Mouse (Mus musculus): ENCODE data around the gene Irf1. TPM values are rescaled to one million over a fixed set of nuclear protein-coding genes. Genes with fewer than 3 reads are reported as not detected.
"Not testable (repeated sequence)": the region's sequence is repeated elsewhere in the genome, so short reads cannot be mapped to it uniquely, and the experiment has no call there.

Irf1 gene
- polyA plus RNA-seq, 1 experiment from 2014 or later: 3.6 TPM

DNA sequence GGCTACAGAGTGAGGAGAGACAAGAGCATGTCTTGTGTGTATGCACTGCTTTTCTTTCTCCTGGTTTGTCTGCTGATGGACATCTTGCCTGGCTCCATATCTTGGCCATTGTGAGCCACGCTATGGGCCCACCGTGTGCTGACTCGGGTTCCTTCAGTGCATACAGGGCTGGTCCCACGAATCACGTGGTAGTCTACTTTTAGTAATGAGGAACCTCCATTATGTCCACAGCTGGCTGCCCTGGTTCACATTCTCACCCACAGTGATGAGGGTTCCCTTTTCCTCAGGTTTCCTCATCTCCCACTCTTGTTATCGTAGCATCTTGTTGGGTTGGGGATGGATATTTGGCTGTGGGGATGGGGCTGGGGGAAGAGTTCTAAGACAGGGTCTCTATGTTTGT is 21.2 kb upstream of the Irf1 start:
- Histone ChIP-seq H3K4me3 (no peak overlapping the region), H3K4me1 (replicated peaks) (no peaks in the 10 kb centered on the region; the same call in 1 of the 2 replicates), H3K27me3 (ENCODE audit: insufficient read depth, poor library complexity, severe bottlenecking) (no peaks in the 10 kb centered on the region), H3K27ac (no peak overlapping the region), H3K9me3 (no peaks in the 10 kb centered on the region), H3K36me3 (no peaks in the 10 kb centered on the region)
- no peak for DNase-seq (ENCODE audit: low spot score)
- WGBS: 93% methylated on average over 6 of the region's 6 CpGs

DNA sequence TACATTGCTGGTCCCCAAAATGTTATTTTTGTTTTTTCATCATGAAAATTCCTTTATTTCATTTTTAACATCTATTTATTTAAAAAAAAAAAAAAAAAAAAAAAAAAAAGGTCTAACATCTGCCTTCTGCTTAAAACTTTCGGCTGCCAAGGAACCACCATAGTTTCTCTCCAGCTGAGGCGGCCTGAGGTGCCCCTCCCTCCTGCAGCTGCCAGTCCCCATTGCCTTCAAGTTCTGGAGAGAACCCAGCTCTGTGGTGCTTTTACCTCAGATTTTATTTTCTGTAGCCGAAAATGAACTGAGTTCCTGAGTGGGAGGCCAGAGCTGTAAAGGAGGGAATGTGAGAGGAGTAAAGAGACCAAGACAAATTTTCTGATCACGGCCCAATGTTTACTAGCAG is 20.5 kb upstream of the Irf1 start:
- Histone ChIP-seq H3K27ac (no peak overlapping the region), H3K4me1 (replicated peaks) (no peaks in the 10 kb centered on the region), H3K4me3 (no peak overlapping the region), H3K27me3 (ENCODE audit: insufficient read depth, poor library complexity, severe bottlenecking) (no peaks in the 10 kb centered on the region), H3K36me3 (no peaks in the 10 kb centered on the region), H3K9me3 (no peaks in the 10 kb centered on the region)
- DNase-seq (ENCODE audit: low spot score): no peak
- 67% methylated on average over 4 of the region's 4 CpGs for WGBS

DNA sequence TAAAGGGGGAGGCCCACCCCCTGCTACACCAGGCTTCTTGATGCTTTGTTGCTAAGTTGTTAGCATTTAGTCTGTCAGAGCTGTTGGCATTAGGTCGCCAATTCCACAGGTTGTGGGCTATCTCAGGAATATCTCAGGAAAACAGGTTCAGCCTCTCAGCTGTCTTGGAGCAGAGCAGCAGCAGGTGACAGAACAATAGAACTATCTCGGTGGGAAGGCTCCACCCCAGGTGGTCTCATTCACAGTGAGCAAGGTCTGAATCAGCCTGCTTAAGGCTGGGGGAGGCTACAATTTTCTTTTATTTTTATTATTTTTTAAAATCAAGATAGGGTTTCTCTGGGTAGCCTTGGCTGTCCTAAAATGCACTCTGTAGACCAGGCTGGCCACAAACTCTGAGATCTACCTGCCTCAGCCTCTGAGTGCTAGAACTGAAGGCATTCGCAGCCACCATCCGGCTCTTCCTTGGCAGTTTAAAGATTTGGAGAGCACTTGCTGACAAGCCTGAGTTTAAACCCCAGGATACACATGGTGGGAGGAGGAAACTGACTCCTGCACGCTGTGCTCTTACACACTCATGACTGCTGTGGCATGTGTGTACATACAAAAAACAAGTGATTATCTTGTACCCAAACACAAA is 20.0 kb upstream of the Irf1 start:
- H3K9me3 ChIP-seq: no peaks in the 10 kb centered on the region
- DNase-seq (ENCODE audit: low spot score): no peak
- no peaks in the 10 kb centered on the region for H3K36me3 ChIP-seq
- no peaks in the 10 kb centered on the region for H3K4me1 ChIP-seq (replicated peaks)
- no peak overlapping the region for H3K27ac ChIP-seq
- no peak overlapping the region for H3K4me3 ChIP-seq
- WGBS: 44% methylated on average over 5 of the region's 5 CpGs
- no peaks in the 10 kb centered on the region for H3K27me3 ChIP-seq (ENCODE audit: insufficient read depth, poor library complexity, severe bottlenecking)

DNA sequence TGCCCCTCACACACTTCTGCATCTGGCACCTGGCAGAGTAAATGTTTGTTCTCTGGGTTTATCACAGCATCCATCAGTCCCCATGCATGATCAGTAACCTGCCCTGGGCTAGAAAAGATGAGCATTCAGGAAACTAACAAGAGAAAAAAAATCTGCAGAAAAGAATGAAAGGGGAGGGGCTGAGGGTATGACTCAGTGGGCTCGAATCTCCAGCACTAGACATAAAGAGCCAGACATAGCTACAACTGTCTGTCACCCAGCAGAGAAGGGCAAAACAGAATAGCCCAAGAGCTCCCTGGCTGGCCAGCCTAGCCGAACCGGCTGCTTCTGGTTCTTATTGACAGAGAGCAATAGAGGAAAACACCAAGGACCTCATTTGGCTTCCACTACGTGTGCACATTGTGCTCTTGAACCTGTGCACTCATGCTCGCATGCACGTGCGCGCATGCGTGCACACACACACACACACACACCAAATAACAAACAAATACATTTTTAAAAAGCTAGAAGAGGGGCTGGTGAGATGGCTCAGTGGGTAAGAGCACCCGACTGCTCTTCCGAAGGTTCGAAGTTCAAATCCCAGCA is 14.7 kb upstream of the Irf1 start:
- Histone ChIP-seq H3K27ac (no peak overlapping the region), H3K36me3 (no peaks in the 10 kb centered on the region), H3K4me3 (no peak overlapping the region), H3K4me1 (replicated peaks) (peaks cover 14% of the 10 kb centered on the region), H3K9me3 (no peaks in the 10 kb centered on the region), H3K27me3 (ENCODE audit: insufficient read depth, poor library complexity, severe bottlenecking) (peaks cover 20% of the 10 kb centered on the region)
- 83% methylated on average over 12 of the region's 12 CpGs for WGBS
- DNase-seq (ENCODE audit: low spot score): no peak

DNA sequence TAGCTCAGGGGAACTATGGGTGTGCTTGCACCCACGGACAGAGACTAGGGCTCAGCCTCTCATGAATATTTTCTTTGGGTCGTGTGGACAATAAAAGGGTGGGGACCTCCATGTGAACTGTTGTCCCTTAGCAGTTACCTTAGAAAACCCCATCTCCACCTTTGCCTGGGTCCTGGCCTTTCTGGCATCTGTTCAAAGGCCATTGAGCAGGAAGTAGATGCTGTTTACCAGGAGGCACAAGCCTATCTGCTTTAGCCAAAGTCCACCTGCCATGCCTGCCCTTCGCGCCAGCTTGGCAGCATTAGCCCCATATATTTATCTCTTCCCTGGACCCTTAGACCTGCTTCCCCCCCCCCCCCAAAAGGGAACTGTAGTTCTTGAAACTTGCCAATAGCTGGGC is 12.2 kb upstream of the Irf1 start:
- H3K36me3 ChIP-seq: no peaks in the 10 kb centered on the region
- H3K9me3 ChIP-seq: no peaks in the 10 kb centered on the region
- no peak overlapping the region for H3K4me3 ChIP-seq
- H3K4me1 ChIP-seq (replicated peaks): peaks cover 24% of the 10 kb centered on the region
- no peak overlapping the region for H3K27ac ChIP-seq
- 88% methylated on average over 4 of the region's 4 CpGs for WGBS
- no peak for DNase-seq (ENCODE audit: low spot score)
- H3K27me3 ChIP-seq (ENCODE audit: insufficient read depth, poor library complexity, severe bottlenecking): peaks cover 45% of the 10 kb centered on the region

DNA sequence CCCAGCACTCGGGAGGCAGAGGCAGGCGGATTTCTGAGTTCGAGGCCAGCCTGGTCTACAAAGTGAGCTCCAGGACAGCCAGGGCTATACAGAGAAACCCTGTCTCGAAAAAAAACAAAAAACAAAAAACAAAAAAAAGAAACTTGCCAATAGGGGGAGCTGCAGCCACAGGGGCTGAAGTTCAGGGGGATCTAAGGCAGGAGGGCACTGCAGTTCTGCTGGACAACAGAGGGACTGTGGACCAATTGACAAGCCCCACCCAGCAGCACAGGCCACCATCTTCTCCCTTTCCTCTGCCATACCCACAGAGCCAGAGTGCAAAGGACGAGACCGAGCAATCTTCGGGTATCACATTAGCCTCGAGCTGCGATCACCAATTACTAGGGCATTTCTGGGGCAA is 11.8 kb upstream of the Irf1 start:
- 82% methylated on average over 9 of the region's 9 CpGs for WGBS
- H3K4me3 ChIP-seq; H3K36me3 ChIP-seq; H3K27ac ChIP-seq; H3K9me3 ChIP-seq; DNase-seq (ENCODE audit: low spot score): not testable (repeated sequence)
- Histone ChIP-seq H3K4me1 (replicated peaks) (peaks cover 28% of the 10 kb centered on the region), H3K27me3 (ENCODE audit: insufficient read depth, poor library complexity, severe bottlenecking) (peaks cover 49% of the 10 kb centered on the region)

DNA sequence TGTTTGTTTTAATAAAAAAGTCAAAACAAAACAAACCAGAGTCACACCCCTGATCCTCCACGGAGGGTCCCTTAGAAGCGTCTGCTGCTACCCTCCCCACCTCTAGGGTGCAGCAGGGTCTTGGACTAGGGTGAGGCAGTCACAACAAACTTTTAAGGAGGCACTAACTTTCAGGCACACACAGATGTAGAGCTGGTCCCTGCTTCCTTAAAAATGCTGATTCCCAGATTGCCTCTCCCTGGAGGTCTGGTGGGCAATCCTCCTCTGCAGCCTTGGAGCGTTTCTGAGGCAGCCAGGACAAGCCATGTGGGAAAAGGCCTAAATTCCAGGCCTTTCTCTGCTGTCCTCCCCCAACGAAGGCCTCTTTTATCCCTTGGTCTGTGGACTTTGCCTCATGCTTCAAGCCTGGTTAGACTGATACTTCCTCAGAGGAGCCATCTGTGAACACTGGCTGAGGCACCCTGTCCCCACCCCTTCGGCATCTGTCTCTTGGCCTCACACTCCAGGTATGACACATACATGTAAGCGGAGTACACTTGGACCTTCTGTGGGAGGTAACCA is 10.9 kb upstream of the Irf1 start:
- WGBS: 44% methylated on average over 6 of the region's 6 CpGs
- Histone ChIP-seq H3K4me3 (no peak overlapping the region), H3K4me1 (replicated peaks) (peaks cover 36% of the 10 kb centered on the region), H3K9me3 (no peaks in the 10 kb centered on the region), H3K27me3 (ENCODE audit: insufficient read depth, poor library complexity, severe bottlenecking) (peaks cover 58% of the 10 kb centered on the region), H3K36me3 (no peaks in the 10 kb centered on the region), H3K27ac (no peak overlapping the region)
- DNase-seq (ENCODE audit: low spot score): no peak

DNA sequence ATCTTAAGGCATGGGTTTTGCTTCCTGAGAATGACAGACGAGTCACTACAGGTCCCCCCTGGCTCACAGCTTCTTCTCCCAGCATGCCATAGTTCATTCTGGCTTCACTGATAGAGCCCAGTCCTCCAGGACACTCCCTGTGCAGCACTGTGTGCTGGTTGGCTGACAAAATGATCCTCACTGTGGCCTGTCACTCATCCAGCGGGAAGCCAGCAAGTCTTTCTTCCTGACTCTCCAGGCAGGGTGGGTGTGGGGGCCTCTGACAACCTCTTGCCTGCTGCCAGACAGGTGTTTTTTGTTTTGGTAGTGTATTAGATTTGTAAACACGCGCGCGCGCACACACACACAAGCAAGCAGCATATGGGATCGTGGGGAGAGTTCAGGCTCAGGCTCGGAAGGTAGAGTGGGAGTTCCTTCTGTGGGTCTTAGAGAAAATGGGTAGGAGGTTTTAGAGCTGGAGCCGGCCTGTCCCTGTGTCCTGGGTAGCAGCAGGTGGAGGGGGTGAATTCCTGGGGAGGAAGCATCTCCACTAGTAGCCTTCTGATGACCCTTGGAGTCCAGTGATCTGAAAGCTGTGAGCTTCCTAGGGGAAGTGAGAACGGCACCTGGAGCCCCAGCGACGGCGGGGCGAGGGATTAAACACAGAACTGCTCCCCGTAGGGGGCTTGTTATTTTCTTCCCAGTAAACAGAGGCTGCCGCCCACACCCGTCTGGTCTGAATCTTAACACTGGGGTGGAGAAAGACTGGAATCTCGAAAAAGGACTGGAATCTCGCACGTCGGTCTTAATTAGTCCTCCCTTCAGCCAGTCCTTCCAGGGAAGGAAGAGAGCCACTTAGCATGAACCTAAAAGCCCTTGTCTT is 10.0 kb upstream of the Irf1 start:
- Histone ChIP-seq H3K9me3 (no peaks in the 10 kb centered on the region), H3K36me3 (no peaks in the 10 kb centered on the region), H3K27ac (no peak overlapping the region), H3K4me1 (replicated peaks) (peaks cover 45% of the 10 kb centered on the region), H3K27me3 (ENCODE audit: insufficient read depth, poor library complexity, severe bottlenecking) (peaks cover 67% of the 10 kb centered on the region), H3K4me3 (peak overlapping the region; percentile 25)
- WGBS: 5% methylated on average over 22 of the region's 22 CpGs
- peak; percentile 33 for DNase-seq (ENCODE audit: low spot score)

DNA sequence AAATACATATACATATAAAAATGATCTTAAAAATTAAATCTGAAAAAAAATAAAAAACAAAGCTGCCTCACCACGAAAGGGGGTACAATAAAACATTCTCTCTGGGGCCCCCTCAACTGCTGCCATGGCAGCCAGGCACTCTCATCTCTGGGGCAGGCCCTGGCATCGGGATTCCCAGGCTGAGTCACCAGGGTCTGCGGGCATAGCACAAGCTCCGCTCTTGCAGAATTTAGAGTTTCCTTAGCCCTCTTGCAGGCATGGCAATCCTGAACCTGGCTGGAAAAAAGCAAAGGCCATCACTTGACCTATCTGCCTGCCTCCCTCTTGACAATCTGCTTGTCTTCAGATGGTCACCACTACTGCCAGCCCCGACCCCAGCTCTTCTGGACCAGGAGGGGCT is 8.5 kb upstream of the Irf1 start:
- Histone ChIP-seq H3K27me3 (ENCODE audit: insufficient read depth, poor library complexity, severe bottlenecking) (peaks cover 80% of the 10 kb centered on the region), H3K4me1 (replicated peaks) (peaks cover 48% of the 10 kb centered on the region), H3K9me3 (no peaks in the 10 kb centered on the region), H3K36me3 (no peaks in the 10 kb centered on the region), H3K4me3 (no peak overlapping the region), H3K27ac (no peak overlapping the region)
- DNase-seq (ENCODE audit: low spot score): no peak
- 80% methylated on average over 5 of the region's 5 CpGs for WGBS

DNA sequence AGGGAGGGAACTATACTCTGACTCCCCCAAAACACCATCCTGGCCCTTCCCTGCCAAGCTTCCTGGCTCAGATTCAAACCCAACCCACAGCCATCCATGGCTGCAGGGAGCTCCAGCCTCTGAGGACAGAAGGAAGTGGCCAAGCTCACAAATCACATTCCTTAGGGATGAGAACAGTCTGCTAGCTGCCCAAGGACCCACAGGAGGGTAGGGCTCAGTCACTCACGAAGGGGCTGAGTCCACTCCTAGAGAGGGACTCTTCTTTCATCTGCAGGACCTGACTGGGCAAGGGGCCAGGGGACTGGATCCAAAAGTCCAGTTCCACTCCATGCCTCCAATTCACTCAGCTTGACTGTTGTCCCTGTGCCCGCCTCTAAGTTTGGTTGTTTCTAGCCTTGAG is 8.0 kb upstream of the Irf1 start:
- Histone ChIP-seq H3K27ac (no peak overlapping the region), H3K4me3 (no peak overlapping the region), H3K4me1 (replicated peaks) (peaks cover 48% of the 10 kb centered on the region), H3K36me3 (no peaks in the 10 kb centered on the region), H3K27me3 (ENCODE audit: insufficient read depth, poor library complexity, severe bottlenecking) (peaks cover 84% of the 10 kb centered on the region), H3K9me3 (no peaks in the 10 kb centered on the region)
- DNase-seq (ENCODE audit: low spot score): no peak
- 76% methylated on average over 2 of the region's 2 CpGs for WGBS

DNA sequence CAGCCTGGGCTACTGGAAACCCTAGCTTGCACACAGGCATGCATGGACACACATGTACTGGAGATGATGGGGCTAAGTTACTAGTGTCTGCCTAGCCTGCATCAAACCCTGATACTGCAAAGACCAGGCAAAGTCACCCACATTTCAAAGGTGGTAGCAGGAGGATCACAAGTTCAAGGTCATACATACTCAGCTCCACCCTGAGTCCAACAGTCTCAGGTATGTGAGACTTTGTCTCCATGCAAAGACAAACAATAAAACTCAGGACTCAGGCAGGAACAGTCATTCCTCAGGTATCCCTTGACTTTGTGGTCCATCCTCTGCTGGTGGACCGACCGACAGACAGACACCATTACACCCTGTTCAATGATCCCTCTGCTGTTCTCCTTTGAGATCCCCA is 7.4 kb upstream of the Irf1 start:
- H3K4me3 ChIP-seq: peak overlapping the region; percentile 52
- 71% methylated on average over 2 of the region's 2 CpGs for WGBS
- no peaks in the 10 kb centered on the region for H3K36me3 ChIP-seq
- peaks cover 48% of the 10 kb centered on the region for H3K4me1 ChIP-seq (replicated peaks)
- H3K9me3 ChIP-seq: no peaks in the 10 kb centered on the region
- peaks cover 90% of the 10 kb centered on the region for H3K27me3 ChIP-seq (ENCODE audit: insufficient read depth, poor library complexity, severe bottlenecking)
- H3K27ac ChIP-seq: no peak overlapping the region
- DNase-seq (ENCODE audit: low spot score): no peak

DNA sequence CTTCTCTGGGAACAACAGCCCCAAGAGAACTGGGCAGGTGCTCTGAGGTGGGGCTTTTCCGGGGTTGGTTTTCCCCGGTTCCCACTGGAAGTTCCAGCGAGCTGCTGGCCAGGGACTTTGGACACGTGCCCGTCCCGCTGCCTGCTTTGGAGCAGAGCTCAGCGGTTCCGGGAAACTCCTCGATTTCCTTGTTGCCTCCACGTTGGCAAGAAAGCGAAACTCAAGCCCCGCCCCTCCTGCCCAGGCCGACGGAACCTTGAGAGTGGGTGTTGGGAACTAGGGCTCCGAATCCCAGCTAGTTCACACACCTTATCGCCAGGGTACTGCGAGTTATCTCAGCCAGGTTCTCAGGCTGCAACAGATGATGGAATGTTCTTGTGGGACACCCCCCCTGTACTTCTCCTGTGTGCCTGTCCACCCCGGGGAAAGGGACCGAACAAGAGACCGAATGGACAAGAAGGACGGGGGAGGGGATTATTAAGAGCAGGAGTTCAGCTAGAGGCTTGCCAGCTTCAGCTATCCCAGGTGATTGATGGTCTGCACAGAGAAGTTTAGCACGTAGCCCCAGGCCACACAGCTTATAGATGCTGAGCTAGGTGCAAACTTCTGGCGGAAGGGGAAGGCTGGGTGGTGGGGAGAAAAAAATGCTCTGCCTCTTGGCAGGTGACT is 6.9 kb upstream of the Irf1 start:
- Histone ChIP-seq H3K4me3 (peak overlapping the region; percentile 52), H3K36me3 (no peaks in the 10 kb centered on the region), H3K9me3 (no peaks in the 10 kb centered on the region), H3K27ac (peak overlapping the region; percentile 84; the same call in 1 of the 2 replicates), H3K27me3 (ENCODE audit: insufficient read depth, poor library complexity, severe bottlenecking) (peaks cover 92% of the 10 kb centered on the region), H3K4me1 (replicated peaks) (peaks cover 48% of the 10 kb centered on the region)
- peak; percentile 36 for DNase-seq (ENCODE audit: low spot score)
- WGBS: 9% methylated on average over 23 of the region's 23 CpGs

Measured in hindbrain, embryonic 10.5 days (tissue).